Mouse (Mus musculus): ENCODE data around the gene Gm49321. TPM values are rescaled to one million over a fixed set of nuclear protein-coding genes. Genes with fewer than 3 reads are reported as not detected.

The Gm49321 gene
- total and polyA plus RNA-seq, 3 experiments: 5.3 TPM; not detected in 2

Other genes with a start within 250 kb of the Gm49321 start
- gene Hif1a, start 36.3 kb upstream of the Gm49321 start, total RNA-seq (2012; rRNA removed): 22.7 and 23.2 TPM in 2 replicates
- 10 to 100 TPM in 1 of 2 experiments, not detected in 1; 23.3 TPM for gene Hif1a, start 36.3 kb upstream of the Gm49321 start, polyA plus RNA-seq (2012; ENCODE audit: insufficient read depth in 1 of 2, insufficient read length in 2 of 2, low read depth in 1 of 2, low replicate concordance in 2 of 2, missing spikeins in 1 of 2)
- 10.1 and 13.7 TPM in 2 replicates for gene Snapc1, start 26.8 kb downstream of the Gm49321 start, total RNA-seq (2012; rRNA removed)
- gene Snapc1, start 26.8 kb downstream of the Gm49321 start, polyA plus RNA-seq (2012; ENCODE audit: insufficient read depth in 1 of 2, insufficient read length in 2 of 2, low read depth in 1 of 2, low replicate concordance in 2 of 2, missing spikeins in 1 of 2): 10 to 100 TPM in 1 of 2 experiments, not detected in 1; 19.2 TPM
- not detected in 2 replicates for gene Syt16, start 60.0 kb downstream of the Gm49321 start, total RNA-seq (2012; rRNA removed)
- gene Syt16, start 60.0 kb downstream of the Gm49321 start, polyA plus RNA-seq (2012; ENCODE audit: insufficient read depth in 1 of 2, insufficient read length in 2 of 2, low read depth in 1 of 2, low replicate concordance in 2 of 2, missing spikeins in 1 of 2): under 1 TPM in 1 of 2 experiments, not detected in 1; 0.07 TPM

All from MEL (cell line).